Mouse (Mus musculus) midbrain, embryonic 11.5 days (tissue): ENCODE results near the gene Smarcd1. TPM values are rescaled to one million over a fixed set of nuclear protein-coding genes. Genes with fewer than 3 reads are reported as not detected.

Experiments used
- ATAC-seq: fragments of 200-750 bp; cut with Nextera tagmentation; 2 replicates; pipeline ENCODE4 v1.8.0; 2017; ENCODE audit warnings: moderate TSS enrichment, moderate library complexity; ENCODE audit not compliant: low FRiP score
- DNase-seq: peaks from one replicate; pipeline ENCODE4 v3.0.0; 2015; ENCODE audit warnings: low spot score; ENCODE audit errors: missing footprints
- H3K27ac ChIP-seq: fragments of 300-500 bp; sonication (generic); 2 replicates; pipeline ENCODE4 v1.5.1; 2014; ENCODE audit warnings: low read depth, low read length
- H3K27me3 ChIP-seq: fragments of 300-500 bp; sonication (generic); 2 replicates; pipeline ENCODE4 v1.6.1; 2014; ENCODE audit warnings: mild to moderate bottlenecking, low read length, moderate library complexity, mixed read lengths; ENCODE audit not compliant: control insufficient read depth, insufficient read depth
- H3K36me3 ChIP-seq: fragments of 300-500 bp; sonication (generic); 2 replicates; pipeline ENCODE4 v1.6.1; 2014; ENCODE audit warnings: mild to moderate bottlenecking, low read length, moderate library complexity, mixed read lengths; ENCODE audit not compliant: control insufficient read depth, insufficient read depth
- H3K4me1 ChIP-seq: fragments of 300-500 bp; sonication (generic); 2 replicates; pipeline ENCODE4 v1.6.1; 2014; ENCODE audit warnings: low read length; ENCODE audit not compliant: control insufficient read depth, insufficient read depth
- H3K4me2 ChIP-seq: fragments of 300-500 bp; sonication (generic); 2 replicates; pipeline ENCODE4 v1.6.1; 2014; ENCODE audit warnings: mild to moderate bottlenecking, moderate library complexity
- H3K4me3 ChIP-seq: fragments of 300-500 bp; sonication (generic); 2 replicates; pipeline ENCODE4 v1.5.1; 2014; ENCODE audit warnings: low read depth, low read length
- H3K9ac ChIP-seq: fragments of 300-500 bp; sonication (generic); 2 replicates; pipeline ENCODE4 v1.6.1; 2014; ENCODE audit warnings: low read length
- H3K9me3 ChIP-seq: fragments of 300-500 bp; sonication (generic); 2 replicates; pipeline ENCODE4 v1.6.1; 2016; ENCODE audit warnings: low read length; ENCODE audit not compliant: control insufficient read depth
- WGBS: fragments of 180-500 bp; shearing (Covaris S2); extraction: QIAGEN DNeasy Blood & Tissue Kit; methylation state at CpG from one replicate; pipeline ENCODE4 v1.1.7; 2014; 5-methylcytosine and 5-hydroxymethylcytosine counted together
- polyA plus RNA-seq: library from polyadenylated mRNA; unstranded; fragments of >200 nt; fragmentation: Nextera tagmentation; extraction: Ambion mirVana; gene quantifications from 2 replicates; pipeline ENCODE4 v1.2.1, GENCODE M21; 2014

The Smarcd1 gene
- polyA plus RNA-seq = 111 and 113 TPM in 2 replicates

DNA sequence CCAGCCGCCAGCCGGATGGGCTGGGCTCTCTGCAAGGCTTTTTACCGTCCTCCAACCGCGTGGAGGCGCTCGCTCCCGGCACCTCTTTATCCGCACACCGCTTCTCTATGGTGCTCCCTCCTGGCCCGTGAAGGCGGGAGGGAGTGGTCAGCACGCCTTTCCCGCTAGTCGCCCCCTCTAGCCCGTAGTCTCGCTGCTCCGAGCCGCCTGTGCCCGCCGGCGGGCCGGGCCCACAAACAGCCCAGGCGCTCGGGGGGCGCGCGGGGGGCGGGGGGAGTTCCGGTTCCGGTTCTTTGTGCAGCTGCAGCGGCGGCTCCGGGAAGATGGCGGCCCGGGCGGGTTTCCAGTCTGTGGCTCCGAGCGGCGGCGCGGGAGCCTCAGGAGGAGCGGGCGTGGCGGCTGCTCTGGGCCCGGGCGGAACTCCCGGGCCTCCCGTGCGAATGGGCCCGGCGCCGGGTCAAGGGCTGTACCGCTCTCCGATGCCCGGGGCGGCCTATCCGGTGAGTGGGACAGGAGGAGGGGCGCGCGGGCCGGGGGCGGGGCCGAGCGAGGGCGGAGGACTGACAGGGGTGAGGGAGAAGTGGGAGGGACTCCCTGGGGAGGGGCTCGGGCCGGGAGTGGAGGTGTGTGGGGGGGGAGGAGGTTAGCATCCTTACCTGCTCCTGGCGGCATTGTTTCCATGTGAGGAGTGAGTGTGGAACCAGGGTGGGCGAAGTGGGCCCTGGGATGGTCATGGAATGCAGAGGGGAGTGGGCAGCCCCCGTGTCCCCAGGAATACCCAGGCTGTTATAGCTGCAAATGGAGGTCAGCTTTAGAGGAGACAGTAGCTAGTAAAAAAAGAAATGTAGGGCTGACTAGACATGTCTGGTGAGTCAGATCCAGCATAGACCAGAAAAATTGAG is at the start of gene Smarcd1:
Smarcd1 (plus strand) TSS at position 131 of the 902 bp plus-strand sequence.
- Histone ChIP-seq H3K4me2 (peak within 1 kb of the TSS; percentile 84), H3K9me3 (no peaks in the 10 kb centered on the region), H3K36me3 (peaks cover 8% of the 10 kb centered on the region), H3K9ac (peak within 1 kb of the TSS; percentile 98), H3K4me1 (peaks cover 26% of the 10 kb centered on the region), H3K27me3 (no peaks in the 10 kb centered on the region), H3K27ac (peak within 1 kb of the TSS; percentile 93), H3K4me3 (peak within 1 kb of the TSS; percentile 92)
- DNase-seq (peak; percentile 100), ATAC-seq (peak; percentile 97)
- 1% methylated on average over 59 of the region's 71 CpGs for WGBS

DNA sequence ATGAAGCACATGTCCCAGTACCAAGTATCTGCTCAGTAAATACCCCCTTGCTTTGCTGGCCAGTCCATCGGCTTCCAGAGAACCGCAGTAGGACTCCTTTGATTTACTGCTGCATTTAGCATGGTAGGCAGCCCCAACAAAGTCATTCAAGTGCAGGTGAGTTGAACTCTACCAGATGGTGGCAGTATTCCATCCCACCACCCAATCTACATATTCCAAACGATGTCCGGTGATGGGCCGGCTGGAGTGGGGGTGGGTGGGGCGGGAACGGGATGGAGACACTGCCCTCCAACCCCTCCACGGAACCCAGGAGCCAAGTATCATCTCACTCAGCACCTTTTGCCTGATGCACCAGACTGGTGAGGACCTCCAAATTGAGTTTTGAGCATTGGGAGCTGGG is 48.6 kb upstream of the Smarcd1 start:
- no peak for ATAC-seq
- 12% methylated on average over 8 of the region's 8 CpGs for WGBS
- Histone ChIP-seq H3K9ac (no peak overlapping the region), H3K27ac (no peak overlapping the region), H3K27me3 (peaks cover 19% of the 10 kb centered on the region), H3K9me3 (no peaks in the 10 kb centered on the region), H3K36me3 (no peaks in the 10 kb centered on the region), H3K4me3 (peak overlapping the region; percentile 18; the same call in 1 of the 2 replicates), H3K4me2 (peak overlapping the region; percentile 41), H3K4me1 (peaks cover 28% of the 10 kb centered on the region)
- DNase-seq = no peak

DNA sequence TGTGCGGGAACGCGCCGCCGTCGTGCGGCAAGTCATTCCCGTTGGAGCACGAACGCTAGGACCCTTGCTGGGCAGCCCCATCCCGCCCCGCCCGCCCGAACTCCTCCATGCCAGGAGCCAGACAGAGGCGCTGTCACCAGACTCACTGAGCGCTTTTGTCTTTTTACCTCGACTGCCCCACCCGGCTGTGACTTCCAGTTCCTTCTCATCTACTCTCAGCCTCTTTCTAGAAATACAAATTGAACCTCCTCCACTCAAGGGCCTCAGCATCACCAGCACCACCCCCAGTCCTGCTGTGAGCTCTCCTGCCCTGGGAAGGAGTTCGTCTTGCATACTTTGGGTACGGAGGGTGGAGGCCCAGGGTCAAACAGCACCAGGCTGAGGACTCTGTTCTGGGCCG is 48.1 kb upstream of the Smarcd1 start:
- Histone ChIP-seq H3K9me3 (no peaks in the 10 kb centered on the region), H3K4me2 (peak overlapping the region; percentile 41), H3K36me3 (no peaks in the 10 kb centered on the region), H3K4me1 (peaks cover 25% of the 10 kb centered on the region), H3K9ac (peak overlapping the region; percentile 37), H3K4me3 (peak overlapping the region; percentile 18; the same call in 1 of the 2 replicates), H3K27me3 (peaks cover 19% of the 10 kb centered on the region), H3K27ac (no peak overlapping the region)
- ATAC-seq (no peak), DNase-seq (no peak)
- WGBS = 2% methylated on average over 21 of the region's 21 CpGs

DNA sequence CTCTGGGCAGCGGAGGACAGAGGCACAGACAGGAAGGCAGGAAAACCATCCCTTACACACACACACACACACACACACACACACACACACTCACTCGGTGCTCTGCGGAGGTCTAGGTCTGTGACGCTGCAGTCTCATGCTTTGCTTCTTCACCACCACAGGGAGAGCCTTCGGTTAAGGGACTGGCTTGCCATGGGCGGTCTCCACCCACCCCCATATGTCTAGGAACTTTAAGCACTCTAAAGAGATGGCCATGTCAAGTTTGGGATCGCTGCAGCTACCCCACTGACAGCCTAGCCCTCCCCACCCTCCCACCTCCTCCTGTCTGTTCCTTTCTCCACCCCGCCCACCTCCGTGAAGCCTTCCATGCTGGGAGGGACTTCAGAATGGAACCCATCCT is 46.0 kb upstream of the Smarcd1 start:
- H3K4me1 ChIP-seq = peaks cover 10% of the 10 kb centered on the region; the same call in 1 of the 2 replicates
- H3K9ac ChIP-seq = no peak overlapping the region
- DNase-seq = no peak
- H3K4me2 ChIP-seq = no peak overlapping the region
- H3K36me3 ChIP-seq = no peaks in the 10 kb centered on the region
- no peak overlapping the region for H3K27ac ChIP-seq
- no peak for ATAC-seq
- peaks cover 19% of the 10 kb centered on the region for H3K27me3 ChIP-seq
- WGBS = 55% methylated on average over 9 of the region's 9 CpGs
- H3K4me3 ChIP-seq = no peak overlapping the region
- no peaks in the 10 kb centered on the region for H3K9me3 ChIP-seq

- 50% methylated on average over 2 of the region's 2 CpGs for WGBS
- ATAC-seq (no peak), DNase-seq (no peak)
Measured at GRCm38 (mm10) chr15:99658437-99658836, 43.5 kb upstream of the Smarcd1 start.

GRCm38 (mm10) chr15:99661121-99661830 is 40.7 kb upstream of the Smarcd1 start:
- H3K9me3 ChIP-seq = no peaks in the 10 kb centered on the region
- 94% methylated on average over 15 of the region's 15 CpGs for whole genome bisulfite sequencing
- H3K4me2 ChIP-seq = no peak overlapping the region
- ATAC-seq (no peak), DNase-seq (no peak)
- H3K36me3 ChIP-seq = no peaks in the 10 kb centered on the region
- peaks cover 16% of the 10 kb centered on the region for H3K4me1 ChIP-seq
- H3K9ac ChIP-seq = no peak overlapping the region
- peaks cover 3% of the 10 kb centered on the region for H3K27me3 ChIP-seq
- no peak overlapping the region for H3K27ac ChIP-seq
- no peak overlapping the region for H3K4me3 ChIP-seq

More at GRCm38 (mm10) chr15:99658437-99658836, 43.5 kb upstream of the Smarcd1 start:
- Histone ChIP-seq H3K9me3 (no peaks in the 10 kb centered on the region), H3K9ac (no peak overlapping the region), H3K36me3 (no peaks in the 10 kb centered on the region), H3K4me1 (peaks cover 4% of the 10 kb centered on the region; the same call in 1 of the 2 replicates), H3K4me2 (no peak overlapping the region), H3K27ac (no peak overlapping the region), H3K4me3 (no peak overlapping the region), H3K27me3 (peaks cover 18% of the 10 kb centered on the region)

DNA sequence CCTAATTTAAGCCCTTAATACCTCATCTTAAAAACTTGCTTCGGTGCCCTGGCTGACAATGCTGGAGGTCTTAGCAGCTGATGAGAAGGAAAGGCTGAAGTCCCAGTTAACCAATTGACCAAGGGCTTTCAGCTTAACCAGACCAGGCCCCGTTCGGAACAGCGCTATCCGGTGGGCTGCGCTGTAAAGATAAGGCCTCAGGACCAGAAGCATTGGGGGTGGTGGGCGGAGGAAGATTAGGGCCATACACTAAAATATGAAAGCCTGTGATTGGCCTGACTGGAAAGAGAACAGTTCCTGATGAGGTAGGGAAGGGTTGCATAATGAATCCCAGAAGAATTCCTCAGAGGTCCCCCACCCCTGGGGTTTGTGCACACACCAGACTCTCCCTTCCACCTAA is 39.6 kb upstream of the Smarcd1 start:
- WGBS = 55% methylated on average over 7 of the region's 7 CpGs
- Histone ChIP-seq H3K9me3 (no peaks in the 10 kb centered on the region), H3K4me3 (no peak overlapping the region), H3K27ac (no peak overlapping the region; the same call in 1 of the 2 replicates), H3K27me3 (peaks cover 3% of the 10 kb centered on the region), H3K9ac (no peak overlapping the region), H3K4me1 (peaks cover 16% of the 10 kb centered on the region), H3K36me3 (no peaks in the 10 kb centered on the region), H3K4me2 (no peak overlapping the region)
- DNase-seq = no peak
- ATAC-seq = no peak

DNA sequence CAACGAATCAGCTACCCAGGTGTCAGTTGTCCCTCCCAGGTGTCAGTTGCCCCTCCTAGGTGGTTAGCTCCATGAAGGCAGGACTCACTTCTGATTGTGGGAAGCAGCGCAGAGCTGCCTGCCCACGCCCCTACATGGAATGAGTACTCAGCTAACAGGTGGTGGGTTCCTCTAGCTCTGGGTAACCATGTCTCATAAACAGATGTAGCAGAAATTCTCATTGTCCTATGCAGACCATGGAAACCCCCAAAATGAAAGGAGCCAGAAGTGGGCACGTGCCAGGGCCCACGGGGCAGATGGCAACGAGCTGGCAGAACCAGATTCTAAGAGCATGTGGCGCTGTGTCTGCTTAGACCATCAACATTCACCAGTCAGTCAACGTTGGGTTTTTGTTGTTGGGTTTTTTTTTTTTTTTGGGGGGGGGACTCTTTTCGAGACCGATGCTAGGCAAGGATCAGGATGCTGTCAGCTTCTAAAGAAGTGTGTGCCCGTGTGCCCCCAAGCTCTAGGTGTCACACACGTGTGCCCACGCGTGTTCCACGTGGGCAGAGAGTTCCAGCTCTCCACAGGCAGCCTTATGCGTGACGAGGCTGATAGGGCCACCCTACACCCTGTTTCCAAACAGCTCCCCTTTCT is 37.8 kb upstream of the Smarcd1 start:
- H3K4me1 ChIP-seq = peaks cover 18% of the 10 kb centered on the region
- DNase-seq (peak; percentile 91), ATAC-seq (no peak)
- H3K9me3 ChIP-seq = no peaks in the 10 kb centered on the region
- H3K27ac ChIP-seq = peak overlapping the region; percentile 64
- 7% methylated on average over 17 of the region's 17 CpGs for WGBS
- peak overlapping the region; percentile 36 for H3K4me3 ChIP-seq
- no peaks in the 10 kb centered on the region for H3K36me3 ChIP-seq
- H3K9ac ChIP-seq = peak overlapping the region; percentile 70
- peaks cover 3% of the 10 kb centered on the region for H3K27me3 ChIP-seq
- peak overlapping the region; percentile 68 for H3K4me2 ChIP-seq
